Mouse (Mus musculus) bone marrow macrophage, adult 2 months (primary cell): ENCODE data around the gene Bahd1. TPM values are rescaled to one million over a fixed set of nuclear protein-coding genes. Genes with fewer than 3 reads are reported as not detected.

Experiments used
- H3K27ac ChIP-seq: 2 replicates; pipeline ENCODE4 v1.5.1; 2012; ENCODE audit warnings: low read depth, low read length; ENCODE audit not compliant: insufficient read depth
- H3K4me1 ChIP-seq: 2 replicates; pipeline ENCODE4 v1.6.1; 2012; ENCODE audit warnings: low read length; ENCODE audit not compliant: control insufficient read depth, insufficient read depth
- H3K4me3 ChIP-seq: 2 replicates; pipeline ENCODE4 v1.5.1; 2012; ENCODE audit warnings: mild to moderate bottlenecking, low read length, moderate library complexity; ENCODE audit not compliant: insufficient read depth
- CTCF ChIP-seq: IDR thresholded peaks from 2 replicates; pipeline ENCODE4 v1.5.1; 2012; ENCODE audit warnings: low read depth, mild to moderate bottlenecking, low read length, moderate library complexity
- POLR2A ChIP-seq: IDR thresholded peaks from 2 replicates; pipeline ENCODE4 v1.6.1; 2012; ENCODE audit warnings: mild to moderate bottlenecking, low read depth, low read length, borderline replicate concordance
- polyA plus RNA-seq: library from polyadenylated mRNA; stranded (reverse); fragments of >200 nt; gene quantifications from 2 replicates; pipeline ENCODE4 v1.2.4, GENCODE M21; 2012; ENCODE audit not compliant: missing spikeins, insufficient read depth, insufficient read length

The Bahd1 gene
- 22.3 and 28.2 TPM in 2 replicates for polyA plus RNA-seq

- H3K4me3 ChIP-seq = peak within 1 kb of the TSS; percentile 58
- H3K27ac ChIP-seq = peak within 1 kb of the TSS; percentile 11
- H3K4me1 ChIP-seq = peaks cover 35% of the 10 kb centered on the region
- no peak for TF ChIP-seq CTCF
- no peak for TF ChIP-seq POLR2A
Measured at GRCm38 (mm10) chr2:118899981-118900825, at the start of gene Bahd1. Bahd1 (plus strand) TSS chr2:118900377.

- peaks cover 6% of the 10 kb centered on the region for H3K4me1 ChIP-seq
- TF ChIP-seq CTCF (no peak), POLR2A (no peak)
- H3K27ac ChIP-seq = no peak overlapping the region
- H3K4me3 ChIP-seq = no peak overlapping the region
Measured at GRCm38 (mm10) chr2:118851756-118852155, 48.4 kb upstream of the Bahd1 start.

GRCm38 (mm10) chr2:118861454-118862339, 38.5 kb upstream of the Bahd1 start, which contains the start of gene Ivd:
Ivd (plus strand) TSS chr2:118861954.
- peaks cover 17% of the 10 kb centered on the region for H3K4me1 ChIP-seq
- peak within 1 kb of the TSS; percentile 91 for H3K4me3 ChIP-seq
- peak within 1 kb of the TSS; percentile 76 for H3K27ac ChIP-seq
- TF ChIP-seq CTCF (no peak), POLR2A (no peak)

- H3K4me1 ChIP-seq = peaks cover 17% of the 10 kb centered on the region
- TF ChIP-seq CTCF (no peak), POLR2A (no peak)
- peak overlapping the region; percentile 91 for H3K4me3 ChIP-seq
- H3K27ac ChIP-seq = peak overlapping the region; percentile 76; the same call in 1 of the 2 replicates
Measured at GRCm38 (mm10) chr2:118862340-118862675, 37.9 kb upstream of the Bahd1 start.

- TF ChIP-seq CTCF = no peak
- TF ChIP-seq POLR2A = no peak
- Histone ChIP-seq H3K4me1 (no peaks in the 10 kb centered on the region), H3K27ac (no peak overlapping the region), H3K4me3 (no peak overlapping the region)
Measured at GRCm38 (mm10) chr2:118870601-118871000, 29.6 kb upstream of the Bahd1 start.

GRCm38 (mm10) chr2:118871032-118871431, 29.1 kb upstream of the Bahd1 start:
- H3K4me1 ChIP-seq = no peaks in the 10 kb centered on the region
- no peak overlapping the region for H3K4me3 ChIP-seq
- TF ChIP-seq POLR2A (no peak), CTCF (no peak)
- no peak overlapping the region for H3K27ac ChIP-seq

GRCm38 (mm10) chr2:118873018-118873417, 27.2 kb upstream of the Bahd1 start:
- no peak overlapping the region for H3K27ac ChIP-seq
- H3K4me3 ChIP-seq = no peak overlapping the region
- H3K4me1 ChIP-seq = no peaks in the 10 kb centered on the region
- no peak for TF ChIP-seq POLR2A
- no peak for TF ChIP-seq CTCF

GRCm38 (mm10) chr2:118873890-118874430, 26.2 kb upstream of the Bahd1 start:
- TF ChIP-seq CTCF = no peak
- H3K4me1 ChIP-seq = no peaks in the 10 kb centered on the region
- no peak overlapping the region for H3K4me3 ChIP-seq
- H3K27ac ChIP-seq = no peak overlapping the region

- no peak for TF ChIP-seq CTCF
- TF ChIP-seq POLR2A = no peak
Measured at GRCm38 (mm10) chr2:118875316-118875715, 24.9 kb upstream of the Bahd1 start.

More at GRCm38 (mm10) chr2:118875316-118875715, 24.9 kb upstream of the Bahd1 start:
- no peak overlapping the region for H3K4me3 ChIP-seq
- H3K4me1 ChIP-seq = no peaks in the 10 kb centered on the region
- H3K27ac ChIP-seq = no peak overlapping the region
